Mouse (Mus musculus): ENCODE measurements around the gene Ddn. TPM values are rescaled to one million over a fixed set of nuclear protein-coding genes. Genes with fewer than 3 reads are reported as not detected.

The Ddn gene
- polyA plus RNA-seq, 1 experiment from 2014 or later, result not detected

GRCm38 (mm10) chr15:98805324-98806040 lies 3.8 kb downstream of the Ddn start:
- Histone ChIP-seq H3K36me3 (replicated peaks) (no peaks in the 10 kb centered on the region), H3K9ac (peak overlapping the region; percentile 63), H3K4me3 (replicated peaks) (peak overlapping the region; percentile 42), H3K4me2 (peak overlapping the region; percentile 75), H3K27ac (no peak overlapping the region), H3K4me1 (peaks cover 51% of the 10 kb centered on the region), H3K27me3 (peaks cover 97% of the 10 kb centered on the region), H3K9me3 (no peaks in the 10 kb centered on the region)
- under 1% methylated on average over 57 of the region's 64 CpGs for WGBS
- ATAC-seq (ENCODE audit: low FRiP score), result peak; percentile 54

- no peak for ATAC-seq (ENCODE audit: low FRiP score)
- Histone ChIP-seq H3K27ac (no peak overlapping the region), H3K4me2 (peak overlapping the region; percentile 30), H3K4me3 (replicated peaks) (no peak overlapping the region; the same call in 1 of the 2 replicates), H3K27me3 (peaks cover 100% of the 10 kb centered on the region), H3K9me3 (no peaks in the 10 kb centered on the region), H3K9ac (no peak overlapping the region), H3K4me1 (peaks cover 50% of the 10 kb centered on the region), H3K36me3 (replicated peaks) (no peaks in the 10 kb centered on the region)
- WGBS, result under 1% methylated on average over 32 of the region's 32 CpGs
Observed at GRCm38 (mm10) chr15:98804054-98804453, 5.2 kb downstream of the Ddn start.

GRCm38 (mm10) chr15:98802926-98803325 lies 6.4 kb downstream of the Ddn start:
- WGBS, result 2% methylated on average over 8 of the region's 8 CpGs
- no peak overlapping the region for H3K4me2 ChIP-seq
- H3K27ac ChIP-seq, result no peak overlapping the region
- ATAC-seq (ENCODE audit: low FRiP score), result no peak
- no peak overlapping the region for H3K9ac ChIP-seq
- H3K4me1 ChIP-seq, result peaks cover 50% of the 10 kb centered on the region
- H3K27me3 ChIP-seq, result peaks cover 100% of the 10 kb centered on the region
- no peaks in the 10 kb centered on the region for H3K9me3 ChIP-seq
- H3K4me3 ChIP-seq (replicated peaks), result no peak overlapping the region
- H3K36me3 ChIP-seq (replicated peaks), result no peaks in the 10 kb centered on the region

- Histone ChIP-seq H3K27ac (no peak overlapping the region), H3K4me2 (no peak overlapping the region), H3K4me1 (peaks cover 39% of the 10 kb centered on the region), H3K36me3 (replicated peaks) (no peaks in the 10 kb centered on the region), H3K9ac (no peak overlapping the region), H3K9me3 (no peaks in the 10 kb centered on the region), H3K4me3 (replicated peaks) (no peak overlapping the region), H3K27me3 (peaks cover 100% of the 10 kb centered on the region)
- 8% methylated on average over 12 of the region's 12 CpGs for WGBS
- no peak for ATAC-seq (ENCODE audit: low FRiP score)
Observed at GRCm38 (mm10) chr15:98799396-98799795, 9.9 kb downstream of the Ddn start.

GRCm38 (mm10) chr15:98798903-98799302 lies 10.4 kb downstream of the Ddn start:
- 34% methylated on average over 3 of the region's 3 CpGs for WGBS
- Histone ChIP-seq H3K27ac (no peak overlapping the region), H3K36me3 (replicated peaks) (no peaks in the 10 kb centered on the region), H3K9ac (no peak overlapping the region), H3K4me3 (replicated peaks) (no peak overlapping the region), H3K9me3 (no peaks in the 10 kb centered on the region), H3K4me2 (no peak overlapping the region), H3K4me1 (peaks cover 36% of the 10 kb centered on the region), H3K27me3 (peaks cover 100% of the 10 kb centered on the region)
- no peak for ATAC-seq (ENCODE audit: low FRiP score)

GRCm38 (mm10) chr15:98797835-98798492 lies 11.3 kb downstream of the Ddn start:
- Histone ChIP-seq H3K4me2 (peak overlapping the region; percentile 29), H3K9ac (peak overlapping the region; percentile 30; the same call in 1 of the 2 replicates), H3K27ac (peak overlapping the region; percentile 21; the same call in 1 of the 2 replicates), H3K36me3 (replicated peaks) (no peaks in the 10 kb centered on the region), H3K4me3 (replicated peaks) (0 out of 2 replicates have a peak overlapping the region, but pooled peaks have one; percentile 0), H3K9me3 (no peaks in the 10 kb centered on the region), H3K27me3 (peaks cover 100% of the 10 kb centered on the region), H3K4me1 (peaks cover 36% of the 10 kb centered on the region)
- ATAC-seq (ENCODE audit: low FRiP score), result peak; percentile 88
- WGBS, result 1% methylated on average over 28 of the region's 28 CpGs

GRCm38 (mm10) chr15:98796803-98797595 lies 12.3 kb downstream of the Ddn start:
- H3K9ac ChIP-seq, result no peak overlapping the region; the same call in 1 of the 2 replicates
- H3K4me1 ChIP-seq, result peaks cover 43% of the 10 kb centered on the region
- WGBS, result 3% methylated on average over 13 of the region's 13 CpGs
- no peaks in the 10 kb centered on the region for H3K9me3 ChIP-seq
- ATAC-seq (ENCODE audit: low FRiP score), result no peak
- no peaks in the 10 kb centered on the region for H3K36me3 ChIP-seq (replicated peaks)
- H3K27me3 ChIP-seq, result peaks cover 100% of the 10 kb centered on the region
- no peak overlapping the region for H3K4me3 ChIP-seq (replicated peaks)
- H3K4me2 ChIP-seq, result no peak overlapping the region
- H3K27ac ChIP-seq, result 0 out of 2 replicates have a peak overlapping the region, but pooled peaks have one; percentile 21

GRCm38 (mm10) chr15:98793141-98793698 lies 16.1 kb downstream of the Ddn start:
- Histone ChIP-seq H3K36me3 (replicated peaks) (no peaks in the 10 kb centered on the region), H3K27me3 (peaks cover 100% of the 10 kb centered on the region), H3K4me1 (peaks cover 58% of the 10 kb centered on the region), H3K4me3 (replicated peaks) (no peak overlapping the region), H3K9ac (no peak overlapping the region), H3K27ac (no peak overlapping the region), H3K9me3 (no peaks in the 10 kb centered on the region), H3K4me2 (no peak overlapping the region)
- WGBS, result 4% methylated on average over 13 of the region's 13 CpGs
- no peak for ATAC-seq (ENCODE audit: low FRiP score)

GRCm38 (mm10) chr15:98792233-98793020 lies 16.9 kb downstream of the Ddn start:
- peaks cover 50% of the 10 kb centered on the region for H3K4me1 ChIP-seq
- H3K9me3 ChIP-seq, result no peaks in the 10 kb centered on the region
- peak overlapping the region; percentile 35 for H3K4me2 ChIP-seq
- H3K27me3 ChIP-seq, result peaks cover 100% of the 10 kb centered on the region
- H3K4me3 ChIP-seq (replicated peaks), result peak overlapping the region; percentile 24
- H3K9ac ChIP-seq, result no peak overlapping the region
- ATAC-seq (ENCODE audit: low FRiP score), result no peak
- WGBS, result 1% methylated on average over 75 of the region's 75 CpGs
- H3K36me3 ChIP-seq (replicated peaks), result no peaks in the 10 kb centered on the region
- H3K27ac ChIP-seq, result no peak overlapping the region

GRCm38 (mm10) chr15:98791771-98792170 lies 17.5 kb downstream of the Ddn start:
- Histone ChIP-seq H3K27ac (no peak overlapping the region), H3K9ac (no peak overlapping the region), H3K36me3 (replicated peaks) (no peaks in the 10 kb centered on the region), H3K9me3 (no peaks in the 10 kb centered on the region), H3K27me3 (peaks cover 100% of the 10 kb centered on the region), H3K4me1 (peaks cover 44% of the 10 kb centered on the region), H3K4me3 (replicated peaks) (peak overlapping the region; percentile 16; the same call in 1 of the 2 replicates), H3K4me2 (no peak overlapping the region)
- under 1% methylated on average over 23 of the region's 23 CpGs for WGBS
- ATAC-seq (ENCODE audit: low FRiP score), result no peak

- no peak overlapping the region for H3K27ac ChIP-seq
- H3K36me3 ChIP-seq (replicated peaks), result no peaks in the 10 kb centered on the region
- no peak for ATAC-seq (ENCODE audit: low FRiP score)
- H3K4me2 ChIP-seq, result peak overlapping the region; percentile 6; the same call in 1 of the 2 replicates
- H3K4me1 ChIP-seq, result peaks cover 38% of the 10 kb centered on the region
- no peaks in the 10 kb centered on the region for H3K9me3 ChIP-seq
- WGBS, result under 1% methylated on average over 12 of the region's 12 CpGs
- H3K9ac ChIP-seq, result no peak overlapping the region
- peaks cover 100% of the 10 kb centered on the region for H3K27me3 ChIP-seq
- H3K4me3 ChIP-seq (replicated peaks), result peak overlapping the region; percentile 16; the same call in 1 of the 2 replicates
Observed at GRCm38 (mm10) chr15:98791221-98791620, 18.1 kb downstream of the Ddn start.
